Comparison of ENCODE assay signal across 9 mouse cellular contexts in genomic region chr13:119283448-119283847, GRCm38 (mm10).
A peak's percentile ranks its signal among the peaks of the same experiment; 100 is the strongest.
DNase-seq lines count a peak whose midpoint lies in the region; ATAC-seq and TF ChIP-seq lines count a peak whose summit lies in the region.
"Had no signal": no experiment of that assay in that cellular context is flagged by ENCODE, and none has a peak within 500 bp of the region (broad histone marks: within the 10 kb centered on the region; RNA-seq: fewer than 3 reads in every experiment).

No protein-coding gene starts in this region.

- peak; percentile 72 for TF ChIP-seq CTCF in G1E (IDR thresholded peaks at IDR 0.05; ENCODE audit: low read depth, low read length)

- peak; percentile 21 for DNase-seq in G1E (ENCODE audit: low spot score)
- DNase-seq in adrenal gland, postnatal 4 days (ENCODE audit: low spot score in 2 of 2) = peak; percentile 18 to 33
- DNase-seq in embryonic facial prominence, embryonic 10.5 days (ENCODE audit: low spot score) = peak; percentile 70
- peak; percentile 20 to 67 for DNase-seq in layer of hippocampus, adult 18-20 months (ENCODE audit: low spot score in 2 of 2)
- peak; percentile 33 to 52 for DNase-seq in lung, adult 18-20 months
- peak; percentile 42 for DNase-seq in right cerebral cortex, adult 18-20 months

- WGBS in embryonic facial prominence, embryonic 10.5 days = 58% methylated on average over 6 of the region's 6 CpGs

- no peaks in the 10 kb centered on the region for H3K9me3 ChIP-seq in G1E (replicated peaks)
- H3K9me3 ChIP-seq in embryonic facial prominence, embryonic 10.5 days = no peaks in the 10 kb centered on the region
- H3K9me3 ChIP-seq: heart, embryonic 15.5 days had no signal

- no peaks in the 10 kb centered on the region for H3K36me3 ChIP-seq in G1E (replicated peaks)
- H3K36me3 ChIP-seq in embryonic facial prominence, embryonic 10.5 days (replicated peaks) = no peaks in the 10 kb centered on the region
- H3K36me3 ChIP-seq: heart, embryonic 15.5 days had no signal

- no peak overlapping the region for H3K4me3 ChIP-seq in G1E (ENCODE audit: low read depth, low read length)
- no peak overlapping the region for H3K4me3 ChIP-seq in embryonic facial prominence, embryonic 10.5 days
- H3K4me3 ChIP-seq: heart, embryonic 15.5 days had no signal

- no peak overlapping the region for H3K27ac ChIP-seq in embryonic facial prominence, embryonic 10.5 days (replicated peaks)
- H3K27ac ChIP-seq: heart, embryonic 15.5 days had no signal

- peak; percentile 80 for ATAC-seq in G1E (ENCODE audit: extremely low read depth, insufficient number of reproducible peaks, low FRiP score, poor library complexity, severe bottlenecking)
- peak; percentile 85 to 96 for ATAC-seq in hematopoietic stem cell, adult 5-6 weeks (replicated peaks in 1 of 2; ENCODE audit: insufficient read depth in 1 of 2, low FRiP score in 2 of 2, low TSS enrichment in 1 of 2, low read depth in 1 of 2, poor library complexity in 2 of 2, severe bottlenecking in 2 of 2)
- no peak for ATAC-seq in activated CD4-positive, CD25-positive, alpha-beta regulatory T cell, adult 4 months

- no peaks in the 10 kb centered on the region; the same call in 1 of the 2 replicates for H3K4me1 ChIP-seq in G1E (ENCODE audit: insufficient read depth, low read depth, low read length)
- no peaks in the 10 kb centered on the region for H3K4me1 ChIP-seq in embryonic facial prominence, embryonic 10.5 days
- H3K4me1 ChIP-seq: heart, embryonic 15.5 days had no signal

- H3K27me3 ChIP-seq in G1E (ENCODE audit: insufficient read depth, low read length) = no peaks in the 10 kb centered on the region
- no peaks in the 10 kb centered on the region for H3K27me3 ChIP-seq in embryonic facial prominence, embryonic 10.5 days (replicated peaks; ENCODE audit: low read depth, poor library complexity, severe bottlenecking)
- H3K27me3 ChIP-seq: heart, embryonic 15.5 days had no signal
